Mouse (Mus musculus): Measurements from ENCODE around the gene Ccdc97.

- no peak for TF ChIP-seq MYOD1 (IDR thresholded peaks at IDR 0.05; ENCODE audit: control insufficient read depth, insufficient read length, low read depth)
- no peak for TF ChIP-seq USF1 (IDR thresholded peaks at IDR 0.05; ENCODE audit: low read depth)
- TF ChIP-seq CTCF (IDR thresholded peaks at IDR 0.05; ENCODE audit: control insufficient read depth, insufficient read depth, insufficient read length) = no peak
- TF ChIP-seq MYOG (IDR thresholded peaks at IDR 0.05; ENCODE audit: control insufficient read depth, extremely low read depth, insufficient read length) = no peak
- TF ChIP-seq MAX (IDR thresholded peaks at IDR 0.05) = no peak
- TF ChIP-seq FOSL1 (IDR thresholded peaks at IDR 0.05; ENCODE audit: insufficient read depth, low read length, poor library complexity, severe bottlenecking) = no peak
- no peak for TF ChIP-seq CEBPB (IDR thresholded peaks at IDR 0.05; ENCODE audit: low read depth)
Observed at GRCm38 (mm10) chr7:25763678-25764077, 44.8 kb upstream of the Ccdc97 start.

Measured in C2C12 (cell line).